Mouse (Mus musculus): Measurements from ENCODE around the gene Hdgfl2. TPM values are rescaled to one million over a fixed set of nuclear protein-coding genes. Genes with fewer than 3 reads are reported as not detected.

The Hdgfl2 gene
- polyA plus RNA-seq, 2 experiments: 84.9 to 118 TPM

DNA sequence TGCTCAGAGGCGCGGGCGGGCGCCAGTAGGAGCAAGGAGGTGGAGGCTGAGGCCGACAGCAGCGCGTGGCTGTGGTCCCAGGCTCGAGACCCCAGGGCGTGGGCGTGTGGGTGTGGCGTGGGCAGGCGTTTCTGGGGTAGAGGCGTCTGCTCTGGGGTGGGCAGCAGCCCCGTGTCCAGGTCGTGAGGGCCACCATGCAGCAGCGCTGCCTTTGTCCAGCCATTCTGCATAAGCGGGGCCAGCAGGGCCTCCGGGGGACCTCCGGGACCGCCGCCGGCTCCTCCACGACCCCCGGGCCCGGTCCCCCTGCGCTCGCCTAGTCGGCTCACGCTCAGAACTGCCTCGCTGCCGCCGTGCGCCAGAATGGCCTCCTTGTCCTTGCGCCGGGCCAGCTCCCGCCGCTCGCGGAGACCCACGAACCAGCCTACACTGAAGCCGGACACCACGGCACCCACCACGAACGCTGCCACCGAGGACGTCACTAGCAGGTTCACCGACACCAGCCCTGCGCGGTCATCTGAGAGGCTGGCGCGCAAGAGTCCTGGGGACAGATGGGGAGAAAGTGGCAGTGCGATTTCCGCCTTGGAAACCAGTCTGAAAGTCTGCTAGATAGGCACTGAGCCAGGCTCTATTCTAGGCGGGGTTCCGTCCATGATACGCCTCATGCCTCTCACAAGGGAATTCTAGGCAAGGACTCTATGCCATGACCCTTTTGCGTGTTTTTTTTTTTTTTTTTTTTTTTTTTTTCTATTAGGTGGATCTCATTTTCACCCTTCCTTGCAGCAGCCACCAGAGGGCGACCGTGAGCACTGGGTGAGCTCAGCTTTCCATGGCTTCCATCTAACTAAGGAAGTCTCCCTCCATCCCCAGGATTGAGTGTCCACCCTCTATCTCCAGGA is 45.2 kb downstream of the Hdgfl2 start:
- H3K4me2 ChIP-seq (replicated peaks; ENCODE audit: low read depth, low read length, severe bottlenecking): peak overlapping the region; percentile 68
- ATAC-seq (ENCODE audit: low FRiP score, low read depth) (0 out of 2 replicates have a peak, but pooled peaks have one; percentile 14), DNase-seq (ENCODE audit: low spot score) (no peak)
- peak overlapping the region; percentile 55 for H3K9ac ChIP-seq (ENCODE audit: low read depth, low read length, severe bottlenecking)
- 8% methylated on average over 51 of the region's 59 CpGs for WGBS
- no peaks in the 10 kb centered on the region; the same call in 1 of the 2 replicates for H3K4me1 ChIP-seq (ENCODE audit: control insufficient read depth, insufficient read depth, low read length)
- peaks cover 56% of the 10 kb centered on the region for H3K27me3 ChIP-seq (ENCODE audit: control insufficient read depth, insufficient read depth, low read length)
- H3K27ac ChIP-seq (replicated peaks; ENCODE audit: low read depth, low read length): no peak overlapping the region
- TF ChIP-seq POLR2A (IDR thresholded peaks at IDR 0.05; ENCODE audit: borderline replicate concordance, extremely low read depth, insufficient read depth, insufficient read length): no peak
- H3K9me3 ChIP-seq (ENCODE audit: control insufficient read depth, low read length): peaks cover 11% of the 10 kb centered on the region
- peak overlapping the region; percentile 38 for H3K4me3 ChIP-seq (replicated peaks; ENCODE audit: low read length)
- no peaks in the 10 kb centered on the region for H3K36me3 ChIP-seq (ENCODE audit: control insufficient read depth, insufficient read depth, low read length)

DNA sequence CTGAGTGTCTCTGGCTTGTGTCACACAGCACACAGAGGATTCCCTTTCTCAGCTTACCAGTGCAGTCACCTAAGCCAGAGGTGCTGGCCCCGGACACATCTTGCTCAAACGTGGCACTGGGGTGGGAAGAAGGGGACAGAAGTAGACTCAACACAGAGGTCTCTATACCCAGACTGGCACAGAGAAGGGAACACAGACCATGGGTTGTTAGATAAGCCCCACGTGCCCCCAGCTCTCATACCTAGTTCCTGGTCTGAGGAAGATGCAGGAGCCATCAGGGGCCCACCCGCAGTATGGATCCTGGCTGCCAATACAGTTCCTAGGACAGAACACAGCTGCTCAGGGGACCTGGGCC is 45.8 kb downstream of the Hdgfl2 start:
- Histone ChIP-seq H3K36me3 (ENCODE audit: control insufficient read depth, insufficient read depth, low read length) (no peaks in the 10 kb centered on the region), H3K27me3 (ENCODE audit: control insufficient read depth, insufficient read depth, low read length) (peaks cover 50% of the 10 kb centered on the region), H3K4me1 (ENCODE audit: control insufficient read depth, insufficient read depth, low read length) (no peaks in the 10 kb centered on the region; the same call in 1 of the 2 replicates), H3K27ac (replicated peaks; ENCODE audit: low read depth, low read length) (no peak overlapping the region), H3K9ac (ENCODE audit: low read depth, low read length, severe bottlenecking) (no peak overlapping the region), H3K4me3 (replicated peaks; ENCODE audit: low read length) (no peak overlapping the region), H3K4me2 (replicated peaks; ENCODE audit: low read depth, low read length, severe bottlenecking) (no peak overlapping the region), H3K9me3 (ENCODE audit: control insufficient read depth, low read length) (peaks cover 11% of the 10 kb centered on the region)
- ATAC-seq (ENCODE audit: low FRiP score, low read depth): no peak
- TF ChIP-seq POLR2A (IDR thresholded peaks at IDR 0.05; ENCODE audit: borderline replicate concordance, extremely low read depth, insufficient read depth, insufficient read length): no peak
- WGBS: 92% methylated on average over 4 of the region's 4 CpGs
- no peak for DNase-seq (ENCODE audit: low spot score)

DNA sequence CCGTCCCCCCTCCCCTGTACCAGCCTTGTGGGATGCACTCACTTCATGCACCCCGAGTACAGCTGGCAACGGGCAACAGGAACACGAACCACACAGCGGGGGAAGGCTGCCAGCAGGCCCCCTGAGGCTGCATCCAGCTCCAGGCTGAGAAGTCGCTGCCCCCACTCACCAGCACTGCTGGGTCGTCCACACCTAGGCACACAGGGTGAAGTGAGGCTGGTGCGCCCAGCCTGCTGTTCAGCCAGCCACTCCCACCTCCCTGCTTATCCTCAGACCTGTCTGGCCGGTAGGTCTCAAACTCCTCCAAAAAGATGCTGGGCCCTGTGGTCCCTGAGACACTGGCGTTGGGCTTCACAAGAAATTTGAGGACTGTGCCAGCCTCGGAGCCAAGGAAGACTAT is 46.7 kb downstream of the Hdgfl2 start:
- Histone ChIP-seq H3K4me1 (ENCODE audit: control insufficient read depth, insufficient read depth, low read length) (no peaks in the 10 kb centered on the region; the same call in 1 of the 2 replicates), H3K27me3 (ENCODE audit: control insufficient read depth, insufficient read depth, low read length) (peaks cover 41% of the 10 kb centered on the region), H3K4me3 (replicated peaks; ENCODE audit: low read length) (no peak overlapping the region), H3K4me2 (replicated peaks; ENCODE audit: low read depth, low read length, severe bottlenecking) (no peak overlapping the region), H3K9ac (ENCODE audit: low read depth, low read length, severe bottlenecking) (no peak overlapping the region), H3K27ac (replicated peaks; ENCODE audit: low read depth, low read length) (no peak overlapping the region), H3K9me3 (ENCODE audit: control insufficient read depth, low read length) (peaks cover 11% of the 10 kb centered on the region), H3K36me3 (ENCODE audit: control insufficient read depth, insufficient read depth, low read length) (no peaks in the 10 kb centered on the region)
- no peak for ATAC-seq (ENCODE audit: low FRiP score, low read depth)
- 65% methylated on average over 11 of the region's 11 CpGs for WGBS
- no peak for DNase-seq (ENCODE audit: low spot score)
- no peak for TF ChIP-seq POLR2A (IDR thresholded peaks at IDR 0.05; ENCODE audit: borderline replicate concordance, extremely low read depth, insufficient read depth, insufficient read length)

DNA sequence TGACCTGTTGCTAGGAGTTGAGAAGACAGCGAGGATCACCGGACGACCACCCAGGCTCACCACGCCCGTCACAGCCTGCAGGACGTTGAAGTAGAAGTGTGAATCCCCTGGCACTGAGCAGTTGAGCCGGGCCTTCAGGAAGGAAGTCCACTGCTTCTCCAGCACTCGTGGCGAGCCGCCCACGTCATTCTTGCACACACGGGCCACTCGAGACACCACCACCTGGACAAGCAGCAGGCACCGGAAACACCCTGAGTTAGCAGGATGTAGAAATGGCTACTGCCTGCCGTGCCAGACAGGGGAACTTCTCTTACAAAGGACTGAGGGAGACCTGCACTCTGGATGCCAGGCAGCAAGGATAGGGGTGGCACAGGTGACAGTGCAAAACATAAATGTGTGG is 48.8 kb downstream of the Hdgfl2 start:
- no peak overlapping the region for H3K4me2 ChIP-seq (replicated peaks; ENCODE audit: low read depth, low read length, severe bottlenecking)
- no peak for TF ChIP-seq POLR2A (IDR thresholded peaks at IDR 0.05; ENCODE audit: borderline replicate concordance, extremely low read depth, insufficient read depth, insufficient read length)
- 71% methylated on average over 15 of the region's 15 CpGs for WGBS
- no peak overlapping the region for H3K4me3 ChIP-seq (replicated peaks; ENCODE audit: low read length)
- H3K9me3 ChIP-seq (ENCODE audit: control insufficient read depth, low read length): no peaks in the 10 kb centered on the region; the same call in 1 of the 2 replicates
- ATAC-seq (ENCODE audit: low FRiP score, low read depth) (no peak), DNase-seq (ENCODE audit: low spot score) (no peak)
- no peak overlapping the region for H3K9ac ChIP-seq (ENCODE audit: low read depth, low read length, severe bottlenecking)
- peaks cover 21% of the 10 kb centered on the region for H3K27me3 ChIP-seq (ENCODE audit: control insufficient read depth, insufficient read depth, low read length)
- H3K36me3 ChIP-seq (ENCODE audit: control insufficient read depth, insufficient read depth, low read length): no peaks in the 10 kb centered on the region
- H3K4me1 ChIP-seq (ENCODE audit: control insufficient read depth, insufficient read depth, low read length): no peaks in the 10 kb centered on the region; the same call in 1 of the 2 replicates
- no peak overlapping the region for H3K27ac ChIP-seq (replicated peaks; ENCODE audit: low read depth, low read length)

DNA sequence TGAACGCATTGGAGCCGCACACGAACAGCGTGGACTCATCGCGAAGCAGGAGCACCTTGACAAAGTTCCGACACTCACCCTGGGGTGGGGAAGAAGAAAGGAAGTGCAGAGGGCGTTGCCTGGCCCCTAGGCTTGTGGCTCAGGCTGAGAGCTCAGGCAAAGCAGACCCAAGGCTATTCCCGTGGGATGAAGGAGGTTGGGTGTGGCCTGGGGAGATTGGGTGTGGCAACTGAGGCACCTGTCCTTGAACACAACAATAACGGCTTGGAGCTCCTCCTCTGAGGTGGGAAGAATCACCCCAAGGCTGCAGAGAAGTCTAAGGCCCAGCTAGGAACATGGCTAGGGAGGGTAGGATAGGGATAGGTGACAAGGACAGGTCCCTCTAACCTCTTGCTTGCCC is 51.7 kb downstream of the Hdgfl2 start:
- Histone ChIP-seq H3K4me1 (ENCODE audit: control insufficient read depth, insufficient read depth, low read length) (peaks cover 8% of the 10 kb centered on the region; the same call in 1 of the 2 replicates), H3K9ac (ENCODE audit: low read depth, low read length, severe bottlenecking) (no peak overlapping the region), H3K36me3 (ENCODE audit: control insufficient read depth, insufficient read depth, low read length) (no peaks in the 10 kb centered on the region), H3K27me3 (ENCODE audit: control insufficient read depth, insufficient read depth, low read length) (no peaks in the 10 kb centered on the region), H3K27ac (replicated peaks; ENCODE audit: low read depth, low read length) (no peak overlapping the region), H3K4me2 (replicated peaks; ENCODE audit: low read depth, low read length, severe bottlenecking) (no peak overlapping the region), H3K9me3 (ENCODE audit: control insufficient read depth, low read length) (no peaks in the 10 kb centered on the region), H3K4me3 (replicated peaks; ENCODE audit: low read length) (no peak overlapping the region)
- ATAC-seq (ENCODE audit: low FRiP score, low read depth) (no peak), DNase-seq (ENCODE audit: low spot score) (no peak)
- 91% methylated on average over 10 of the region's 10 CpGs for WGBS
- no peak for TF ChIP-seq POLR2A (IDR thresholded peaks at IDR 0.05; ENCODE audit: borderline replicate concordance, extremely low read depth, insufficient read depth, insufficient read length)

All from limb, embryonic 14.5 days (tissue).